Mouse (Mus musculus): ENCODE measurements at regions not wholly inside any gene's neighbourhood (a gene's known extent, or its start where the extent isn't known, plus 50 kb on each side); places are given as distances from the start of the nearest gene placed in this dataset.
A peak's percentile ranks its signal among the peaks of the same experiment; 100 is the strongest.

- peak; percentile 8 to 54 for DNase-seq (ENCODE audit: low spot score in 2 of 2)
Measured at GRCm38 (mm10) chr13:91274131-91274530, 50.4 kb upstream of the Atg10 start.

- DNase-seq (ENCODE audit: low spot score in 2 of 2) = peak; percentile 11 to 23
Measured at GRCm38 (mm10) chr13:91274615-91275014, 50.8 kb upstream of the Atg10 start.

- DNase-seq (ENCODE audit: low spot score in 2 of 2) = no peak
Measured at GRCm38 (mm10) chr13:91279487-91279886, 55.7 kb upstream of the Atg10 start.

GRCm38 (mm10) chr13:91295552-91296170, 71.9 kb upstream of the Atg10 start:
- DNase-seq (ENCODE audit: low spot score in 2 of 2) = no peak

- no peak for DNase-seq (ENCODE audit: low spot score in 2 of 2)
Measured at GRCm38 (mm10) chr13:91296521-91297160, 72.9 kb upstream of the Atg10 start.

- no peak for DNase-seq (ENCODE audit: low spot score in 2 of 2)
Measured at GRCm38 (mm10) chr13:91301849-91302248, 78.1 kb upstream of the Atg10 start.

GRCm38 (mm10) chr13:91305697-91306405, 82.1 kb upstream of the Atg10 start:
- DNase-seq (ENCODE audit: low spot score in 2 of 2) = peak in 1 of 2 experiments; percentile 28

DNA sequence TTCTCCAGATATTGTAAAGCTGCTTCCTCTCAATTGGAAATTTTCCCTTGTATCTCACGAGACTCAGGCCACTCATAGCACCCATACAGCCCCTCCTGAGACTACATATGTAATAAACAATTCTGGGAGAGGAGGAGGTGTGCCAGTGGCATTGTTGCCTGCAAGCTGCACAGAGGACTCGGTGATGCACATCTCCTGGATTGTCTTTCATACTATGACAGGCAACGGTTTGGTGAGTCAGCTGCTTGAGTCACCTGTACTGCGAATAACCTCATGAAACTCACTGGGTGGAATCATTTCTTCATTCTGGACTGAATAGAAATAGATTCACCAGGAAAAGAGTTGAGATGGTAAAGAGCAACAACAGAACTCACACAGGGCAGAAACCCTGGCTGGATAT, 82.8 kb upstream of the Atg10 start:
- no peak for DNase-seq (ENCODE audit: low spot score in 2 of 2)

DNA sequence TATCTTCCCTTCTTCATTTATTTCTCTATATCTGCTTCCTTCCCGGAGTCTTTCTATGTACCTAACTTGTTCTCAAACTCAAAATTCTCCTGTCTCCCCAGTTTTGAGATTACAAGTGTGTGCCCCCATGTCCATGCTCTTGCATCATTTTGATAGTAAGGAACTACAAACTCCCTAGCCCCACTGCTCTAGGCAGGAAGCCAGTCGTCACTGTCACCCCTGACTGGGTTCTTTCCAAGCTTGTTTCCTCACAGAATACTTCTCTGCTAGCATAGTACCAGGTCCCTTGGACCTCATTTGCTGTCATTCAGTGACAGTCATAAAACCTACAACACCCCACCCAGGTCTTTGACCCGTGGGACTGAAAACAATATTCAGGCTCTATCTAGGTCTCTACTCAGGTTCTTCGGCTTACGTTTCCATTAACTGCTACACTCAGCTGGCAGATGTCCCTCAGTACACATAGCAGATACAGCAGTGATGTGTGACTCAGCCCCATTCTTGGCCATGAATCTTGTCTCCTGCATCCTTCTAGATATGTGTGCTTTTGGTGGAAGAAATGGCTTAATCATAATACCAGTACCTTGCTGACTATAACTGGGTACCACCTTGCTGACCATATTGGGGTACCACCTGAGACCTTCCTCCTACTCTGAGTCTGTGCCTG, 89.3 kb upstream of the Atg10 start:
- no peak for DNase-seq (ENCODE audit: low spot score in 2 of 2)

- no peak for DNase-seq (ENCODE audit: low spot score in 2 of 2)
Measured at GRCm38 (mm10) chr13:91322331-91322730, 98.6 kb upstream of the Atg10 start.

GRCm38 (mm10) chr13:91326834-91327233, 103.1 kb upstream of the Atg10 start:
- no peak for DNase-seq (ENCODE audit: low spot score in 2 of 2)

- no peak for DNase-seq (ENCODE audit: low spot score in 2 of 2)
Measured at GRCm38 (mm10) chr13:91334283-91334682, 110.5 kb upstream of the Atg10 start.

- DNase-seq (ENCODE audit: low spot score in 2 of 2) = no peak
Measured at GRCm38 (mm10) chr13:91344139-91344538, 115.9 kb upstream of the Ssbp2 start.

- no peak for DNase-seq (ENCODE audit: low spot score in 2 of 2)
Measured at GRCm38 (mm10) chr13:91348489-91349083, 111.5 kb upstream of the Ssbp2 start.

GRCm38 (mm10) chr13:91352311-91352710, 107.8 kb upstream of the Ssbp2 start:
- no peak for DNase-seq (ENCODE audit: low spot score in 2 of 2)

DNA sequence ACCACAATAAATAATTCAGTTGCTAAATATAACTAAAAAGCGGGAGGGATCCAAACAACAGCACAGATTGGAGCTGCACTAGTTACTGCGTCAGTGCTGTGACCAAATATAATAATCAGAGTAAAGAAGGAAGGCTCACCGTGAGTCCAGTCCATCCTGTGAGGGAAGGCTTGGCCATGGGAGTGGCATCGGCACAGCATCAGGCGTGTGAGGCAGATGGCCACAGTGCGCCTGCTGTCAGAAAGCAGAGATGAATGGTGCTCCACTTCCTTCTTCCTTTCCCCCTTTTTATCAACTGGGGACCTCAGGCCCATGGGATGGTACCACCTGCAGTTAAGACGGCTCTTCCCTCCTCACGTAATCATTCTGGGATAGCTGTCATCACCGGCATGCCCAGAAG, 103.6 kb upstream of the Ssbp2 start:
- DNase-seq (ENCODE audit: low spot score in 2 of 2) = no peak

DNA sequence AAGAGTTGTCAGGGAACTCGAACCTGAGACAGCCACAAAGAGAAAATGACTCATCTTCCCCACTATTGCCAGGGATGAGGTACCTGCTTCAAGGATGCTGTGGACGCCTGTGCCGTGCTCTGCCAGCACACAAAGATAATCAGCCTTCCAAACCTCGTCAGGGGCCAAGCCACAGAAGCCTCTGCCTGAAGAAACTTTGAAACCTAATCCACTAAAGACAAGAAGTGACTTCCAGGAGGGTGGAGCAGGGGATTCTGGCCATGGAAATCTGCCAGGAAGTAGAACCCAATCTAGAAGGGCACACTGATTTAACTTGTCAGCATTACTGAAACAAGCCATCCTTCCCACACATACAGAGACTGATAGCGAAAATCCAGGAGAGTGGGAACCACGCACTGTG, 100.0 kb upstream of the Ssbp2 start:
- DNase-seq (ENCODE audit: low spot score in 2 of 2) = no peak

DNA sequence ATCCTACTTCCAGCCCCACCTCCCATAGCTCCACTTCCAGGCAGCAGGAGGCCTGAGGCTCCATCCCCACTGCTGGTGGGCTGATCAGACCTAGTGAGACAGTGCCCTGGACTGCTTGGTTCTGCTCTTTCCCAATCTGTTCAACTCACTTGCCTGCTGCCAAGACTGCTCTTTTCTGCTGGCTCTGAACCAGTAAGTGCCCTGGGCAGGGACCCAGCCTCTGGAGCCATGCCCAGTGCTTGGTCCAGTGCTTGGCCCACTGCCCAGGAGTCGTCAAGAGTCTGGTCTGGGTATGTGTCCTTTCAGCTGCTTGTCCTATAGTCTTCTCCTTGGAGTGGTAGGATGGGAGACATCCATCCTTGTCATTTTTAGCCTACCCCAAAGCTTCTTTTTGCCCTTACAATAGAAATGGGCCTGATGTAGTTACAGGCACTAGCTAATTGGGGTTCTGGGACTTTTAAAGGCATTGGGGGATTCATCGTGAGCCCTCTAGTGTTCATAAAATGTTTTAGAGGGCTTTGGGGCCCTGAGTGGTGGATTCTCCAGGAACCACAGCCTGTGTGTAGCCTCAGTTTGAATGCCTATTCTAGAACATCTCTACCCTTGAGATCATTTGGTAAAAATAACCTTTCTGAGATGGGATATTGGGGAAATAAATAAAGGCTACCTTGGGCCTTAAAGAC, 94.7 kb upstream of the Ssbp2 start:
- DNase-seq (ENCODE audit: low spot score in 2 of 2) = peak; percentile 79 to 92

- no peak for DNase-seq (ENCODE audit: low spot score in 2 of 2)
Measured at GRCm38 (mm10) chr13:91366540-91366939, 93.5 kb upstream of the Ssbp2 start.

GRCm38 (mm10) chr13:91367896-91368556, 92.1 kb upstream of the Ssbp2 start:
- no peak for DNase-seq (ENCODE audit: low spot score in 2 of 2)

DNA sequence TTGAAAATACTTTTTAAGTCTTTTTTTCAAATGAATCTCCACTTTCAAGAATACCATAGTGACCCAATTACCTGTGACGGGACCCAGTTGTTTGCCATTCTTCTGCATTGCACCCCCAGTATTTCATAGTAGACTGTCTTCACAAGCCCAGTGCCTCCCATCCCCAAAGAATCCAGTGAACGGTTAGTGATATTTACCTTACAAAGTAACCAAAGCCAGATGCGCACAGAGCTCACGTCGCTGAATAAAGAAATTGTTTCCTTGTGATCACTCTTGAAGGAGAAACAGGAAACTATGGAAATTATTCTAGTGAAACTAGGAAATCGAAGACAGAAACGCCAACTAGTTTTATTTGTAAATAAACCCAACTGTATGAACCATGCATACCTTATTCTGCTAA, 91.4 kb upstream of the Ssbp2 start:
- DNase-seq (ENCODE audit: low spot score in 2 of 2) = no peak

Measured in frontal cortex, postnatal 36 days (tissue).